Mouse (Mus musculus): ENCODE measurements around the gene Prr13. TPM values are rescaled to one million over a fixed set of nuclear protein-coding genes. Genes with fewer than 3 reads are reported as not detected.
A peak's percentile ranks its signal among the peaks of the same experiment; 100 is the strongest.

The Prr13 gene
- total RNA-seq (2021): 10 to 100 TPM; 22.8 to 23.2 TPM
- 75.5 and 78.4 TPM in 2 replicates for polyA plus RNA-seq (2012; rRNA removed)
- long read RNA-seq, transcript Prr13-201 (5 exons, 1,224 nt): major isoform, 17 of 31 reads
- long read RNA-seq, transcript Prr13-204 (4 exons, 1,055 nt): minor isoform, 10 of 31 reads
- long read RNA-seq, partial matches to known transcripts: 0 of 31 reads
- long read RNA-seq, other reads (novel, unspliced or antisense): 4 of 31 reads

DNA sequence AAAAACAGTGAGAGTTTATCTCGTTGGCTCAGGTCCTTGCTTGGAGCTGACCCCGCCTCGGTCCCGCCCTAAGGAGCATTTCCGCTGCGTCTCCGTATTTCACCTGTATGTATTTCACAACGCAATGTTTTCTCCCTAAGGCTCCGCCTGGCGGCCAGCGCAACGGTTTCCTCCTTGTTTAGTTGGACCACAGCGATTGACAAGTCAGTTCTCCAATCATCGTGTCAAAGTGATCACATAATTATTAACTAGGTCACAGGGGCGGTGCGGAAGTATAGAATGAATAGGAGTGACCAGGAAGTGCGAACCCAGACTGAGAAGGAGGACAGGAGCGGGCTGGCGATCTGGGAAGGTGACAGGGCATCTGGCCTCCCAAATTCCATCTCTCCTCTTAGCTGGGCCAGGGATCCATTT lies at the start of gene Prr13:
Gene Prr13 (plus strand): TSS at position 125 of the 414 bp plus-strand sequence.
- H3K9ac ChIP-seq (ENCODE audit: low read depth, low read length): peak within 1 kb of the TSS; percentile 56
- peak within 1 kb of the TSS; percentile 80 for H3K27ac ChIP-seq
- WGBS: 1% methylated on average over 19 of the region's 19 CpGs
- H3K79me2 ChIP-seq (replicated peaks; ENCODE audit: control insufficient read depth, insufficient read depth, low read length): no peaks in the 10 kb centered on the region
- TF ChIP-seq POLR2A (IDR thresholded peaks at IDR 0.05; ENCODE audit: insufficient read depth, low read depth, low read length) (peak; percentile 89), CTCF (IDR thresholded peaks at IDR 0.05) (peak; percentile 84), EP300 (IDR thresholded peaks at IDR 0.05; ENCODE audit: insufficient read depth, low read depth, low read length) (peak; percentile 87)
- H3K27me3 ChIP-seq (ENCODE audit: control insufficient read depth, insufficient read depth, low read length): no peaks in the 10 kb centered on the region
- H3K36me3 ChIP-seq (ENCODE audit: control insufficient read depth, insufficient read depth, low read length): no peaks in the 10 kb centered on the region
- DNase-seq: peak; percentile 88 to 92
- H3K4me3 ChIP-seq: peak within 1 kb of the TSS; percentile 59
- intact Hi-C loops (cut with DNase I): no loop called here
- H3K4me1 ChIP-seq (ENCODE audit: control insufficient read depth, insufficient read depth, low read length): peaks cover 7% of the 10 kb centered on the region; the same call in 1 of the 2 replicates

DNA sequence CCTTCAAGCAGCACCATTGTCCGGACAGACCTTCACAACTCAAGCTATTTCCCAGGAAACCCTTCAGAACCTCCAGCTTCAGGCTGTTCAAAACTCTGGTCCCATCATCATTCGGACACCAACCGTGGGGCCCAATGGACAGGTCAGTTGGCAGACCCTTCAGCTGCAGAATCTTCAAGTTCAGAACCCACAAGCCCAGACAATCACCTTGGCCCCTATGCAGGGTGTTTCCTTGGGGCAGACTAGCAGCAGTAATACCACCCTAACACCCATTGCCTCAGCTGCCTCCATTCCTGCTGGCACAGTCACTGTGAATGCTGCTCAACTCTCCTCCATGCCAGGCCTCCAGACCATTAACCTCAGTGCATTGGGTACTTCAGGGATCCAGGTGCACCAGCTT lies 49.5 kb upstream of the Prr13 start:
- DNase-seq: peak in 1 of 2 experiments; percentile 17
- Histone ChIP-seq H3K27me3 (ENCODE audit: control insufficient read depth, insufficient read depth, low read length) (no peaks in the 10 kb centered on the region), H3K36me3 (ENCODE audit: control insufficient read depth, insufficient read depth, low read length) (peaks cover 46% of the 10 kb centered on the region), H3K79me2 (replicated peaks; ENCODE audit: control insufficient read depth, insufficient read depth, low read length) (0 out of 2 replicates have a peak, but pooled peaks cover 2% of the 10 kb centered on the region), H3K9ac (ENCODE audit: low read depth, low read length) (no peak overlapping the region), H3K4me1 (ENCODE audit: control insufficient read depth, insufficient read depth, low read length) (peaks cover 14% of the 10 kb centered on the region), H3K27ac (no peak overlapping the region), H3K4me3 (no peak overlapping the region)
- TF ChIP-seq CTCF (IDR thresholded peaks at IDR 0.05) (no peak), EP300 (IDR thresholded peaks at IDR 0.05; ENCODE audit: insufficient read depth, low read depth, low read length) (no peak), POLR2A (IDR thresholded peaks at IDR 0.05; ENCODE audit: insufficient read depth, low read depth, low read length) (no peak)
- 82% methylated on average over 3 of the region's 3 CpGs for WGBS
- intact Hi-C loops (cut with DNase I): loop anchor here (5.0 to 10.0 kb wide), 2 partner anchors 108 to 304 kb away; partner anchors contain the start of genes Map3k12, Tarbp2 and Tns2

DNA sequence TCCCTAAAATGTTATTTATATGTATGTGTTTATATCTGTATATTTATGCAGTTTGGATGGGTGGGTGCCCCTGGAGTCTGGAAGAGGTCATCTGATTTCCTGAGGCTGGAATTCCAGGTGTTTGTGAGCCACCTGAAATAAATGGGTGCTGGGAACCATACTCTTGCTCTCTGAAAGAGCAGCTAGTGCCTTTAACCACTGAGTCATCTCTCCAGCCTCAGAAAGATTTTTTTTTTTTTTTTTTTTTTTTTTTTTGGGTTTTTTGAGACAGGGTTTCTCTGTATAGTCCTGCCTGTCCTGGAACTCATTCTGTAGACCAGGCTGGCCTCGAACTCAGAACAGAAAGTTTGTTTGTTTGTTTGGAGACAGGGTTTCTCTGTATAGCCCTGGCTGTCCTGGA lies 47.8 kb upstream of the Prr13 start:
- intact Hi-C loops (cut with DNase I): no loop called here
- H3K36me3 ChIP-seq (ENCODE audit: control insufficient read depth, insufficient read depth, low read length): peaks cover 49% of the 10 kb centered on the region
- H3K27ac ChIP-seq: no peak overlapping the region
- H3K9ac ChIP-seq (ENCODE audit: low read depth, low read length): no peak overlapping the region
- no peak overlapping the region; the same call in 1 of the 2 replicates for H3K4me3 ChIP-seq
- DNase-seq: no peak
- H3K4me1 ChIP-seq (ENCODE audit: control insufficient read depth, insufficient read depth, low read length): peaks cover 12% of the 10 kb centered on the region
- no peaks in the 10 kb centered on the region for H3K27me3 ChIP-seq (ENCODE audit: control insufficient read depth, insufficient read depth, low read length)
- 97% methylated on average over 1 of the region's 1 CpGs for WGBS
- 0 out of 2 replicates have a peak, but pooled peaks cover 2% of the 10 kb centered on the region for H3K79me2 ChIP-seq (replicated peaks; ENCODE audit: control insufficient read depth, insufficient read depth, low read length)
- TF ChIP-seq CTCF (IDR thresholded peaks at IDR 0.05): no peak
- TF ChIP-seq POLR2A (IDR thresholded peaks at IDR 0.05; ENCODE audit: insufficient read depth, low read depth, low read length): no peak
- TF ChIP-seq EP300 (IDR thresholded peaks at IDR 0.05; ENCODE audit: insufficient read depth, low read depth, low read length): no peak

DNA sequence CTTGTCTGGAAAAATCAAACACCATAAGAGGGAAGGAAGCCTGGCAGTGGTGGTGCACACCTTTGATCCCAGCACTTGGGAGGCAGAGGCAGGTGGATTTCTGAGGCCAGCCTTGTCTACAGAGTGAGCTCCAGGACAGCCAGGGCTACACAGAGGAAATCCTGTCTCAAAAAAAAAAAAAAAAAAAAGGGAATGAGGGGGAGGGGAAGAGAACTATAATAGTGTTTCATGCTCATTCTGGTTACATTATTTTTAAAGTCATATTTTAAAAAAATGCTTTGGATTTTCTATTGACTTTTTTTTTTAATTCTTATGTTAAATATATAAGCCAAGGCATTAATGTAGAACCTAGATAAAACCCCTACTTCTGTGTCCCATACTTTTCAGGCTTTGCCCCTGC lies 45.1 kb upstream of the Prr13 start:
- peak in 1 of 2 experiments; percentile 13 for DNase-seq
- Histone ChIP-seq H3K9ac (ENCODE audit: low read depth, low read length) (no peak overlapping the region), H3K36me3 (ENCODE audit: control insufficient read depth, insufficient read depth, low read length) (peaks cover 46% of the 10 kb centered on the region), H3K27me3 (ENCODE audit: control insufficient read depth, insufficient read depth, low read length) (no peaks in the 10 kb centered on the region), H3K4me3 (no peak overlapping the region), H3K4me1 (ENCODE audit: control insufficient read depth, insufficient read depth, low read length) (peaks cover 9% of the 10 kb centered on the region), H3K79me2 (replicated peaks; ENCODE audit: control insufficient read depth, insufficient read depth, low read length) (0 out of 2 replicates have a peak, but pooled peaks cover 2% of the 10 kb centered on the region), H3K27ac (no peak overlapping the region)
- intact Hi-C loops (cut with DNase I): no loop called here
- TF ChIP-seq EP300 (IDR thresholded peaks at IDR 0.05; ENCODE audit: insufficient read depth, low read depth, low read length) (no peak), CTCF (IDR thresholded peaks at IDR 0.05) (no peak), POLR2A (IDR thresholded peaks at IDR 0.05; ENCODE audit: insufficient read depth, low read depth, low read length) (no peak)

DNA sequence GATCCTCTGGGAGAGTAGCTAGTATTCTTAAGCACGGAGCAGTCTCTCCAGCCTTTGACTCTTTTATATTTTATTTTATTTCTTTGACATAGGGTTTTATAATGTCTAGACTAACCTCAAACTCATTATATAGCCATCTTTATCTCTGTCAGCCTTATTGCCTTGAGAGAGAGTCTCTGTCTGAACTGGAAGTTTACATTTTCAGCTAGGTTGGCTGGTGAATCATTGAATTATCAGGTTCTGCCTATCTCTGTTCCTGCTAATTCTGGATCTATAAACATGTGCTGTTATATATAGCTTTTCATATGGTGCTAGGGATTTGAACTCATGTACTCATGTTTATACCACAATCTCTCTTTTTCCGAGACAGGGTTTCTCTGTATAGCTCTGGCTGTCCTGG lies 41.3 kb upstream of the Prr13 start:
- H3K36me3 ChIP-seq (ENCODE audit: control insufficient read depth, insufficient read depth, low read length): peaks cover 32% of the 10 kb centered on the region
- DNase-seq: no peak
- WGBS: 86% methylated on average over 2 of the region's 2 CpGs
- peaks cover 2% of the 10 kb centered on the region; the same call in 1 of the 2 replicates for H3K79me2 ChIP-seq (replicated peaks; ENCODE audit: control insufficient read depth, insufficient read depth, low read length)
- H3K27ac ChIP-seq: no peak overlapping the region
- no peaks in the 10 kb centered on the region for H3K27me3 ChIP-seq (ENCODE audit: control insufficient read depth, insufficient read depth, low read length)
- H3K4me1 ChIP-seq (ENCODE audit: control insufficient read depth, insufficient read depth, low read length): no peaks in the 10 kb centered on the region; the same call in none of the 2 replicates
- H3K4me3 ChIP-seq: no peak overlapping the region
- no peak overlapping the region for H3K9ac ChIP-seq (ENCODE audit: low read depth, low read length)
- no peak for TF ChIP-seq EP300 (IDR thresholded peaks at IDR 0.05; ENCODE audit: insufficient read depth, low read depth, low read length)
- no peak for TF ChIP-seq POLR2A (IDR thresholded peaks at IDR 0.05; ENCODE audit: insufficient read depth, low read depth, low read length)
- no peak for TF ChIP-seq CTCF (IDR thresholded peaks at IDR 0.05)
- intact Hi-C loops (cut with DNase I): no loop called here

DNA sequence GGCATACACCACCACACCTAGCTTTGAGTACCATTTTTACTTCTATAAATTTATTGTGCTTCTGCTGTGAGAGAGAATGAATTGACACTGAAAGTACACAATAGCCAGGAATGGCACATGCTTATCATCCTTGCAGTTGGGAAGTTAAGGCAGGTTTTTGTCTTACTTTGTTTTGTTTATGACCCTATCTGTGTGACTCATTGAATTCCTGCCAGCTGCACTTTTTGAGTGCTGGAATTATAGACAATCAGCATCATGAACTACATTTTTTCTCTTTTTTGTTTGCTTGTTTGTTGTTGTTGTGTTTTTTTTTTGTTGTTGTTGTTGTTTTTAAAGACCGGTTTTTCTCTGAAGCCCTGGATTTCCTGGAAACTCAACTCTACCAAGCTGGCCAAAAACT lies 37.8 kb upstream of the Prr13 start:
- intact Hi-C loops (cut with DNase I): loop anchor here (1.0 to 2.0 kb wide), 2 partner anchors 40 to 68 kb away; no protein-coding TSS in a partner anchor
- Histone ChIP-seq H3K4me1 (ENCODE audit: control insufficient read depth, insufficient read depth, low read length) (no peaks in the 10 kb centered on the region; the same call in 1 of the 2 replicates), H3K9ac (ENCODE audit: low read depth, low read length) (no peak overlapping the region), H3K27me3 (ENCODE audit: control insufficient read depth, insufficient read depth, low read length) (no peaks in the 10 kb centered on the region), H3K27ac (peak overlapping the region; percentile 6; the same call in 1 of the 2 replicates), H3K36me3 (ENCODE audit: control insufficient read depth, insufficient read depth, low read length) (peaks cover 23% of the 10 kb centered on the region), H3K4me3 (no peak overlapping the region), H3K79me2 (replicated peaks; ENCODE audit: control insufficient read depth, insufficient read depth, low read length) (peaks cover 2% of the 10 kb centered on the region)
- no peak for DNase-seq
- no peak for TF ChIP-seq CTCF (IDR thresholded peaks at IDR 0.05)
- no peak for TF ChIP-seq EP300 (IDR thresholded peaks at IDR 0.05; ENCODE audit: insufficient read depth, low read depth, low read length)
- TF ChIP-seq POLR2A (IDR thresholded peaks at IDR 0.05; ENCODE audit: insufficient read depth, low read depth, low read length): no peak
- WGBS: 15% methylated on average over 1 of the region's 1 CpGs
